Mouse (Mus musculus): Measurements from ENCODE around the gene Psmd14. TPM values are rescaled to one million over a fixed set of nuclear protein-coding genes. Genes with fewer than 3 reads are reported as not detected.

Gene Psmd14
- polyA plus RNA-seq, 1 experiment = 101 TPM

DNA sequence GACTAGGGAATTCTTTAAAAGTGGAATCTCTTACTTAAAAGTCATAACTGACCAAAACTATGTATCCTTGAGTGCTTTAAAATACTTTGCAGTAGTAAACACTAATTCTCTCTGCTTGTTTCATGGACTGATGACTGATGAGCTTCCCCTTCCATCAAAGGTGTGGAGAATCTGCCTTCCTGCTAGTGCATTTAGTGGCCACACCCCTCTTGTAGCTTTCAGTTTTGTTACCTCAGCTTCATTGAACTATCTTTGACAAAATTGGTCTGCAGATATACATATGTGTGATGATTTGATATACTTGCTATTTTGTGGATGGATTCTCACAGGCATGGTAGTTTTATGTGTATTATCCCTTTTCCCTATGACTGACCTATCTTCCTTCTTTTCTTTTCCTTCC lies 43.5 kb downstream of the Psmd14 start:
- H3K27me3 ChIP-seq (ENCODE audit: control insufficient read depth, insufficient read depth, insufficient read length) = no peaks in the 10 kb centered on the region
- no peak overlapping the region for H3K4me3 ChIP-seq
- TF ChIP-seq E2F4 (IDR thresholded peaks at IDR 0.05; ENCODE audit: insufficient read depth) (no peak), USF1 (IDR thresholded peaks at IDR 0.05; ENCODE audit: low read depth) (no peak), CEBPB (IDR thresholded peaks at IDR 0.05; ENCODE audit: insufficient read depth, poor library complexity, severe bottlenecking) (no peak), REST (IDR thresholded peaks at IDR 0.05; ENCODE audit: insufficient read depth, insufficient read length) (no peak), MAX (IDR thresholded peaks at IDR 0.05; ENCODE audit: low read depth) (no peak), MYOD1 (IDR thresholded peaks at IDR 0.05; ENCODE audit: control insufficient read depth in 1 of 3, insufficient read length in 2 of 3, low read depth in 2 of 3) (no peak), SRF (IDR thresholded peaks at IDR 0.05; ENCODE audit: control insufficient read depth, insufficient read length, low read depth) (no peak)
- peaks cover 78% of the 10 kb centered on the region for H3K79me2 ChIP-seq (ENCODE audit: control insufficient read depth, insufficient read depth)
- H3K4me2 ChIP-seq (ENCODE audit: low read depth) = no peak overlapping the region
- H3ac ChIP-seq (ENCODE audit: control insufficient read depth, insufficient read length) = no peak overlapping the region
- no peaks in the 10 kb centered on the region for H3K36me3 ChIP-seq (ENCODE audit: control insufficient read depth, insufficient read depth)

DNA sequence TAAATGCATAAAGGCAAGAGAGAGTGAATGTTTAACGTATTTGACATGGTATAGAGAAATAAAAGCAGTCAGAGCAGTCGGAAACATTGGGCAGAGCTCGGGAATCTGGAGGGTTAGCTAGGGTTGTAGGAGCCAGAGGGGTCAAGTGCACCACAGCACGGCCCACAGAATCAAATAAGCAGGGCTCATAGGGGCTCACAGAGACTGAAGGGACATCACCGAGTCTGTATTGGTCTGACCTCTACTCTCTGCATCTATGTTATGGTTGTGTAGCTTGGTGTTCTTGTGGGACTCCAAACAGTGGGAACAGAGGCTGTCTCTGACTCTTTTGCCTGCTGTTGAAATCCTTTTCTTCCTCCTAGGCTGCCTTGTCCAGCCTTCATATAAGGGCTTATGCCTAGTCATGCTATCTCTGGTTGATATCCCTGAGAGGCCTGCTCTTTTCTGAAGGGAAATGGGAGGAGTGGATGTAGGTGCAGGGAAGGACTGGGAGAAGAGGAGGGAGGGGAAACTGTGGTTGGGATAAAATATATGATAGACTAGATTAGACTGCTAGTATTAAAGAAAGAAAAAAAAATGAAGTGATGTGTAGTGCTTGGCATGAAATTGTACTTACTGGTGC lies 47.9 kb downstream of the Psmd14 start:
- no peak overlapping the region for H3K4me2 ChIP-seq (ENCODE audit: low read depth)
- no peak overlapping the region for H3K4me3 ChIP-seq
- no peak overlapping the region for H3ac ChIP-seq (ENCODE audit: control insufficient read depth, insufficient read length)
- H3K79me2 ChIP-seq (ENCODE audit: control insufficient read depth, insufficient read depth) = peaks cover 47% of the 10 kb centered on the region
- no peak for TF ChIP-seq POLR2AphosphoS2 (IDR thresholded peaks at IDR 0.05; ENCODE audit: insufficient read length, low read depth)
- no peak for TF ChIP-seq REST (IDR thresholded peaks at IDR 0.05; ENCODE audit: insufficient read depth, insufficient read length)
- TF ChIP-seq SRF (IDR thresholded peaks at IDR 0.05; ENCODE audit: control insufficient read depth, insufficient read length, low read depth) = no peak
- no peak for TF ChIP-seq E2F4 (IDR thresholded peaks at IDR 0.05; ENCODE audit: insufficient read depth)
- TF ChIP-seq MYOG (IDR thresholded peaks at IDR 0.05; ENCODE audit: control insufficient read depth in 1 of 3, insufficient read depth in 1 of 3, insufficient read length in 2 of 3, low read depth in 2 of 3) = no peak
- no peak for TF ChIP-seq USF1 (IDR thresholded peaks at IDR 0.05; ENCODE audit: low read depth)
- no peak for TF ChIP-seq POLR2A (IDR thresholded peaks at IDR 0.05; ENCODE audit: insufficient read length, low read depth)
- no peaks in the 10 kb centered on the region for H3K27me3 ChIP-seq (ENCODE audit: control insufficient read depth, insufficient read depth, insufficient read length)
- no peaks in the 10 kb centered on the region for H3K36me3 ChIP-seq (ENCODE audit: control insufficient read depth, insufficient read depth)

DNA sequence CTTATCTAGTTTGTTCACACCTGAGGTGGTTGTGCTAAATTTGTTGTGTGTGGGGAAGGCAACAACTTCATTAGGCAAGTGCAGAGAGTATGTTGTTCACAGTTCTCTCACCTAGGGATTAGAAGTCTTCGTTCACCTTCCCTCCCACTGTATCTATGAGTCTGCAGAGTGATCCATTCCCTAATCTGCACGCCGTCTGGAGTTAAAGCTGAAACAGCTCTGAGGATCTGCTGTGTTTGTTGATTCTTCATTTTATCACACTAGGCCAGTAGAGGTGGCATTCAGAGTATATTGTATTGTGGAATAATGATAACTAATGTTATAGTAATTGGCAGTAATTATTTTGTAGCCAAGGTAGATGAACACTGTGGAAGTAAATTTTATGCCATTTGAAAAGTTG lies 48.5 kb downstream of the Psmd14 start:
- H3K4me3 ChIP-seq = no peak overlapping the region
- H3K4me2 ChIP-seq (ENCODE audit: low read depth) = no peak overlapping the region
- peaks cover 40% of the 10 kb centered on the region for H3K79me2 ChIP-seq (ENCODE audit: control insufficient read depth, insufficient read depth)
- no peak overlapping the region for H3ac ChIP-seq (ENCODE audit: control insufficient read depth, insufficient read length)
- H3K36me3 ChIP-seq (ENCODE audit: control insufficient read depth, insufficient read depth) = no peaks in the 10 kb centered on the region
- no peak for TF ChIP-seq REST (IDR thresholded peaks at IDR 0.05; ENCODE audit: insufficient read depth, insufficient read length)
- TF ChIP-seq SRF (IDR thresholded peaks at IDR 0.05; ENCODE audit: control insufficient read depth, insufficient read length, low read depth) = no peak
- no peak for TF ChIP-seq MAX (IDR thresholded peaks at IDR 0.05; ENCODE audit: low read depth)
- no peaks in the 10 kb centered on the region for H3K27me3 ChIP-seq (ENCODE audit: control insufficient read depth, insufficient read depth, insufficient read length)

DNA sequence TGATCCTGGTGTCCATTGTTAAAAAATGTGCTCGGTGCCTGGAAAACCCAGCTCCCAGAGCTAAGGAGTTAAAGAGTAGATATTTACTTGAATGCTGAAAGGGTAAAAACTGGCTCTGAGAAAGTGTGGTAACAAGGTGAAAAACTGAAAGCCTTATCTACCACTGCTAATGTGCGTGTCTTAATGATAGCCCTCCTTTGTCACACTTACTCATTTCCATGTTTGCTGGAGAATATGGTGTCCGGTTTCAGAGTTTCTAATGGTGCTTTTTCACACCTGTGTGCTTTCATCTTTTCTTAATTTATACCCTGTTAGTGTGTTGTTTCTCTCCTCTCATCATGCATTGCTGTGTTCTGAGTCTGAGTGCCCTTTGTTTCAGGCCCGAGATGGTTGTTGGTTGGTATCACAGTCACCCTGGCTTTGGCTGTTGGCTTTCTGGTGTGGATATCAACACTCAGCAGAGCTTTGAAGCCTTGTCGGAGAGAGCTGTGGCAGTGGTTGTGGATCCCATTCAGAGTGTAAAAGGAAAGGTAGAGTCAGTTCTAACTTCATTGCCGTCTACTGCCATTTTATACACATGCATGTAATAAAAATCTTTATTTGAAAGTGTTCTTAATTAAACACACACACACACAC lies 53.1 kb downstream of the Psmd14 start:
- Histone ChIP-seq H3ac (ENCODE audit: control insufficient read depth, insufficient read length) (no peak overlapping the region), H3K4me2 (ENCODE audit: low read depth) (no peak overlapping the region), H3K79me2 (ENCODE audit: control insufficient read depth, insufficient read depth) (peaks cover 10% of the 10 kb centered on the region), H3K36me3 (ENCODE audit: control insufficient read depth, insufficient read depth) (peaks cover 7% of the 10 kb centered on the region), H3K4me3 (no peak overlapping the region), H3K27me3 (ENCODE audit: control insufficient read depth, insufficient read depth, insufficient read length) (no peaks in the 10 kb centered on the region)
- no peak for TF ChIP-seq POLR2A (IDR thresholded peaks at IDR 0.05; ENCODE audit: insufficient read length, low read depth)
- TF ChIP-seq MYOG (IDR thresholded peaks at IDR 0.05; ENCODE audit: control insufficient read depth in 1 of 3, insufficient read depth in 1 of 3, insufficient read length in 2 of 3, low read depth in 2 of 3) = no peak
- no peak for TF ChIP-seq TCF12 (IDR thresholded peaks at IDR 0.05; ENCODE audit: insufficient read depth, poor library complexity, severe bottlenecking)
- TF ChIP-seq REST (IDR thresholded peaks at IDR 0.05; ENCODE audit: insufficient read depth, insufficient read length) = no peak

DNA sequence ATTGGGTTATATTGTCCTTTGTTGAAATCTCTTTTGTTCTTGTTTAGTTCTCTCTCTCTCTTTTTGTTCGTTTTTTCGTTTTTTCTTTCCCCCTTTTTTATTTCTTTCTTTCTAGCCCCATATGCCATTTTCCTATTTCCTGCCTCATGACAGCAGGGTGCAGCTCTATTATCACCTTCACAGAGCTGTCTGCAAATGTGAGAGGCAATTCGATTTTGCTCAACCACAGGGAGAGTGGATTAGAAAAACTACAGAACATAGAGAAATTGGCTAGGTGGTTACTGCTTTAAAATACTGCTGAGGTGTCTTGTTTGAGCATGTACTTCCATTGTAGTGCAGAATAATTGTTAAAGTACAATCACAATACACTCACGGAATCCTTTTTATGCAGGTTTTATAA lies 54.0 kb downstream of the Psmd14 start:
- Histone ChIP-seq H3K79me2 (ENCODE audit: control insufficient read depth, insufficient read depth) (peaks cover 10% of the 10 kb centered on the region), H3ac (ENCODE audit: control insufficient read depth, insufficient read length) (no peak overlapping the region), H3K27me3 (ENCODE audit: control insufficient read depth, insufficient read depth, insufficient read length) (no peaks in the 10 kb centered on the region), H3K36me3 (ENCODE audit: control insufficient read depth, insufficient read depth) (peaks cover 7% of the 10 kb centered on the region), H3K4me2 (ENCODE audit: low read depth) (no peak overlapping the region), H3K4me3 (no peak overlapping the region)
- TF ChIP-seq MYOG (IDR thresholded peaks at IDR 0.05; ENCODE audit: control insufficient read depth in 1 of 3, insufficient read depth in 1 of 3, insufficient read length in 2 of 3, low read depth in 2 of 3) (no peak), TCF3 (IDR thresholded peaks at IDR 0.05; ENCODE audit: insufficient read length, low read depth) (no peak), REST (IDR thresholded peaks at IDR 0.05; ENCODE audit: insufficient read depth, insufficient read length) (no peak), E2F4 (IDR thresholded peaks at IDR 0.05; ENCODE audit: insufficient read depth) (no peak), POLR2A (IDR thresholded peaks at IDR 0.05; ENCODE audit: insufficient read length, low read depth) (no peak), POLR2AphosphoS2 (IDR thresholded peaks at IDR 0.05; ENCODE audit: insufficient read length, low read depth) (no peak), TCF12 (IDR thresholded peaks at IDR 0.05; ENCODE audit: insufficient read depth, poor library complexity, severe bottlenecking) (no peak), MYOD1 (IDR thresholded peaks at IDR 0.05; ENCODE audit: control insufficient read depth in 1 of 3, insufficient read length in 2 of 3, low read depth in 2 of 3) (no peak), CEBPB (IDR thresholded peaks at IDR 0.05; ENCODE audit: insufficient read depth, poor library complexity, severe bottlenecking) (no peak), MAX (IDR thresholded peaks at IDR 0.05; ENCODE audit: low read depth) (no peak), USF1 (IDR thresholded peaks at IDR 0.05; ENCODE audit: low read depth) (no peak)

Measured in myocyte (in vitro differentiated cells).